Mouse (Mus musculus): ENCODE measurements around the gene Nav1. TPM values are rescaled to one million over a fixed set of nuclear protein-coding genes. Genes with fewer than 3 reads are reported as not detected.

The Nav1 gene
- polyA plus RNA-seq, 1 experiment from 2014 or later: 38.1 TPM

DNA sequence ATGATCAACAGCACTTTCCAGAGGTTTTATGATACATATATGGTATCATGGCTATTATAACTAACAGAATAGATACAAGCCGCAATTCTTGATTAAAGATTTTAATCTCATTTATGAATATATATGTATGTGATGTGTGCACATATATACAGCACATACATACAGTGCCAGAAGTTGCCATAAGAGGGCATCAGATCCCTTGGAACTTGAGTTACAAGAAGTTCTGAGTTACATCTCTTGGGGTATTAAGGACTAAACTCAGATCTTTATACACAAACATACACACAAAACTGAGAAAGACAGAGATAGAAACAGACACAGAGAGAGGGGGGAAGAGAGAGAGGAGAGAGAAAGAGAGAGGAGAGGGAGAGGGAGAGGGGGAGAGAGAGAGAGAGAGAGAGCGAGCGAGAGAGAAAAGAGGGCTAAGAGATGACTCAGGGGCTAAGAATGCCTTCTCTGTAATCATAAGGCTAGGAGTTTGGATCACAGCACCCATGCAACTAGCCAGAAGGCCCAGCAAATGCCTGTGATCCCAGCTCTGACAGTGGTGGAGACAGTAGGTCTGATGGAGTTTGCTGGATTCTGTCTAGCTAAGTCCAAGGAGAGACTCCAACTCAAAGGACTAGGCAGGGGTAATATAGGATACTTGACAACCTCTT, 205.5 kb downstream of the Nav1 start:
- Histone ChIP-seq H3K36me3 (peaks cover 87% of the 10 kb centered on the region), H3K27me3 (no peaks in the 10 kb centered on the region), H3K4me1 (replicated peaks) (no peaks in the 10 kb centered on the region), H3K9ac (replicated peaks) (no peak overlapping the region), H3K4me3 (replicated peaks) (no peak overlapping the region), H3K9me3 (no peaks in the 10 kb centered on the region), H3K27ac (no peak overlapping the region), H3K4me2 (replicated peaks) (no peak overlapping the region)
- ATAC-seq: no peak
- WGBS: 87% methylated on average over 3 of the region's 3 CpGs

DNA sequence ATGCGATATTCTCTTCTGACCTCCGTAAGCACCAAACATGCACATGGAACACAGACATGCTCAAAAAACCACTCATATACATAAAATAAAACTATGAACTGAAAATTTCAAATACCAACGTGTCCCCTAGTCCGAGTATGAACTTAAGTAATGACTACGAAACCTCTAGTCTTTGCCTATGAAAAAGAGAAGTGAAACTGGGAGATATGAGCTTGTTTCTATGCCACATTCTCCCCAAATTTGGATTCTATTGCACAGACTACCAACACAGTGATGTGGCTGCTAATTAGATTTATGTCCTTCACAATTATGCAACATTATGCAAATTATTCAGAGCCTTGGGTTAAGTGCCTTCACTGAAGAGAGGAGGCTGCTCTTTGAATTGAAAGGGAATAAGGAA, 207.6 kb downstream of the Nav1 start:
- 99% methylated on average over 5 of the region's 5 CpGs for WGBS
- Histone ChIP-seq H3K9ac (replicated peaks) (no peak overlapping the region), H3K4me3 (replicated peaks) (no peak overlapping the region), H3K9me3 (no peaks in the 10 kb centered on the region), H3K27ac (no peak overlapping the region), H3K4me2 (replicated peaks) (no peak overlapping the region), H3K36me3 (peaks cover 83% of the 10 kb centered on the region), H3K4me1 (replicated peaks) (no peaks in the 10 kb centered on the region), H3K27me3 (no peaks in the 10 kb centered on the region)
- ATAC-seq: no peak

DNA sequence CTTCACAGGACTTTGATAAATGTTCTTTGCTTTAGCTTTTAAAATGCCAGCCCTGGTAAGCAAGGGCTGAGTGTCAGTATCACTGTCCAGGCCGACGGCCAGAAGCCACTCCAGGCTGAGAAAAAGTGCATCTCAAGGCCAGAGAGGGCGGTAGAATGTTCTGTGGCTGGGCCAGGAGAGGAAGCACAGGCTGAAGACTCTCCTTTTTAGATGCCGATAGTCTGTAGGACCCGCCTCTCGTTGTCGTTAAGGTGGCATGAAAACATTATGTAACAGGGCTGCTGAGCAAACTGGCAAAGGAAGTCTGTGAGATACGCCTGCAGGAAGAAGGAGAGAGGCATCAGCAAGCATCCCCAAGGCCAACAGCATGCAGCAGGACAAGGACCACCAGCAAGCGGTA, 221.9 kb downstream of the Nav1 start:
- no peaks in the 10 kb centered on the region for H3K4me1 ChIP-seq (replicated peaks)
- 92% methylated on average over 9 of the region's 9 CpGs for WGBS
- no peak for ATAC-seq

More for the DNA sequence above, 221.9 kb downstream of the Nav1 start:
- Histone ChIP-seq H3K4me3 (replicated peaks) (no peak overlapping the region), H3K27ac (no peak overlapping the region), H3K27me3 (no peaks in the 10 kb centered on the region), H3K36me3 (peaks cover 84% of the 10 kb centered on the region), H3K4me2 (replicated peaks) (no peak overlapping the region), H3K9ac (replicated peaks) (no peak overlapping the region), H3K9me3 (no peaks in the 10 kb centered on the region)

Small RNA genes lying within 50 kb of the gene (microRNA-seq; reads per million reads assigned to microRNA genes)
- gene Mir1231: 2.3 reads per million, percentile 5 among the genes with 10 or more reads in this experiment

Other genes starting within 250 kb of the Nav1 start
- 83.7 and 84.8 TPM in 2 replicates for gene Shisa4, start 232.1 kb downstream of the Nav1 start, polyA plus RNA-seq (2015; fragmentation: Nextera tagmentation; extraction: Ambion mirVana)
- 136 and 142 TPM in 2 replicates for gene Ipo9, start 176.8 kb downstream of the Nav1 start, polyA plus RNA-seq (2015; fragmentation: Nextera tagmentation; extraction: Ambion mirVana)
- 13.9 and 16.0 TPM in 2 replicates for gene Csrp1, start 112.8 kb upstream of the Nav1 start, polyA plus RNA-seq (2015; fragmentation: Nextera tagmentation; extraction: Ambion mirVana)
- gene Phlda3, start 158.8 kb upstream of the Nav1 start, polyA plus RNA-seq (2015; fragmentation: Nextera tagmentation; extraction: Ambion mirVana): 12.5 and 14.8 TPM in 2 replicates
- gene Tnni1, start 172.1 kb upstream of the Nav1 start, polyA plus RNA-seq (2015; fragmentation: Nextera tagmentation; extraction: Ambion mirVana): 0.20 and 0.34 TPM in 2 replicates
- gene Lad1, start 211.3 kb upstream of the Nav1 start, polyA plus RNA-seq (2015; fragmentation: Nextera tagmentation; extraction: Ambion mirVana): 0.36 and 0.37 TPM in 2 replicates
- gene Tnnt2, start 229.1 kb upstream of the Nav1 start, polyA plus RNA-seq (2015; fragmentation: Nextera tagmentation; extraction: Ambion mirVana): 0.26 and 0.55 TPM in 2 replicates